Mouse (Mus musculus) brain, embryonic 14.5 days (tissue): ENCODE data around the gene Prkcz. TPM values are rescaled to one million over a fixed set of nuclear protein-coding genes. Genes with fewer than 3 reads are reported as not detected.

Experiments
- DNase-seq: peaks from one replicate; pipeline ENCODE4 v3.0.0-alpha.2; 2011; ENCODE audit warnings: low read depth
- CTCF ChIP-seq: fragments of 200-500 bp; IDR thresholded peaks from 2 replicates; pipeline ENCODE4 v1.5.1; 2012; ENCODE audit warnings: inconsistent platforms, mild to moderate bottlenecking, moderate library complexity, borderline replicate concordance; ENCODE audit not compliant: insufficient read depth, insufficient read length; ENCODE audit errors: extremely low read depth
- POLR2A ChIP-seq: fragments of 200-500 bp; IDR thresholded peaks from 2 replicates; pipeline ENCODE4 v1.6.1; 2012; ENCODE audit warnings: mild to moderate bottlenecking, inconsistent platforms, borderline replicate concordance; ENCODE audit not compliant: poor library complexity, insufficient read depth, insufficient read length, severe bottlenecking; ENCODE audit errors: extremely low read depth
- polyA plus RNA-seq: library from polyadenylated mRNA; depleted of rRNA; stranded (reverse); fragments of >200 nt; gene quantifications from 2 replicates; pipeline ENCODE4 v1.2.3, GENCODE M21; 2012

The Prkcz gene
- polyA plus RNA-seq, 1 experiment: 80.3 TPM

GRCm38 (mm10) chr4:155301965-155302364 lies 59.2 kb downstream of the Prkcz start:
- no peak for DNase-seq
- TF ChIP-seq POLR2A (no peak), CTCF (no peak)

DNA sequence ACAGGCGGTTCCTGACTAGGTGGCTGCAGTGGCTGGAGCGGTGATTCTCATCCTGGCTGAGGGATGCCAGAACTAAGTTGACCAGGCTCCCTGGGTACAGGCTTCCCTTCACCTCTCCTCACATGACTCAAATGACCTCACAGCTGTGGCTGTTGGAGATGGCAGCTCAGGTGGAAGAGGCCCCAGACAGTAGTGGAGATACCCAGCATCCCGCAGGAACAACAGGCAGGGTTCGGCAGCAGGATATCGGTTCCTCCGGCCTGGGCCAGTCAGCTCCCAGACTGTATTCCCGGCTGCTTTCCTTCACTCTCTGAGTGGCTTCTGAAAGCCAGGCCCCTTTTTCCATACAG lies 60.1 kb downstream of the Prkcz start:
- DNase-seq: no peak
- TF ChIP-seq POLR2A (no peak), CTCF (no peak)

- TF ChIP-seq POLR2A (no peak), CTCF (no peak)
- DNase-seq: no peak
These were observed 60.6 kb downstream of the Prkcz start for GRCm38 (mm10) chr4:155300421-155301097.

- no peak for DNase-seq
- TF ChIP-seq CTCF: no peak
- no peak for TF ChIP-seq POLR2A
These were observed 62.3 kb downstream of the Prkcz start for GRCm38 (mm10) chr4:155298826-155299225.

- no peak for TF ChIP-seq POLR2A
- peak; percentile 33; the same call in 1 of the 2 replicates for TF ChIP-seq CTCF
- no peak for DNase-seq
These were observed 64.1 kb downstream of the Prkcz start for GRCm38 (mm10) chr4:155297057-155297456.

DNA sequence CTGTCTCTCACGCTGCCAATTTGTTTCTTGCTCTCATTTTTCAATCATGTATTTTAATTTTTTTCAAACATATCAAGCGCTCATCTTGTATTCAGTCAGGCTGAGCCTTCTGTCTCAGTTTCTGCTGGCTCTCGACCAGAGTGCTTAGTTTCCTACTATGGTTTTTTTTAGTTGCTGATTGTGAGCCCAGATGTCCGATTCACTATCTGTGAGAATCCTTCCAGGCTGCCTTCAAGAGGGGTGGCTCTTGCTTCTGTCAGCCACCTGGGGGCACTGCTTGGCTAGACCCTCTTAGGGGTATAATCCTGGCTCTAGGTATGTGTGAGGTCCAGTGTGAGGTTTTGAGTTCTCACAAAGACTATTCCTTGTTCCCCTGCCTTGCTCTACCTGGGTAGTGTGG lies 65.2 kb downstream of the Prkcz start:
- TF ChIP-seq CTCF (peak; percentile 8; the same call in 1 of the 2 replicates), POLR2A (no peak)
- peak; percentile 83 for DNase-seq

GRCm38 (mm10) chr4:155295026-155295590 lies 66.1 kb downstream of the Prkcz start:
- no peak for DNase-seq
- TF ChIP-seq CTCF (no peak), POLR2A (no peak)

GRCm38 (mm10) chr4:155294381-155294780 lies 66.8 kb downstream of the Prkcz start:
- no peak for DNase-seq
- no peak for TF ChIP-seq CTCF
- TF ChIP-seq POLR2A: no peak

DNA sequence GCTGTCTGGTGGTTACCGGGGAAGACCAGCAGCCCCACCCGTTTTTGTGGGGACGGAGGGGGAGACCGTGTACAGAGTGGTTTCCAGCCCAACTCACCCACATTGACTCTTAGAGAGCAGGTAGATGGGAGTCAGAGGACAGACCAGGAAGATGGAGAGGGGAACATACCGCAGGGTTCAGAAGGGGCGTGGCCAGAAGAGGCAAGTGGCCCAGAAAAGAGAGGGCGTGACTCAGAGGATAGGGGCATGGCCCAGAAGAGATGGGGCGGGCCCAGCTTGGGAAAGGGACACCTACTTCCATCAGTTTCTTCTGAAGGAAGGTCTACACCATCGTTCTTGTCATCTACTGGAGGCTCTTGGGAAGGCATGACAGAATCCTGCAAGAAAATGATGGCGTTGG lies 68.3 kb downstream of the Prkcz start:
- DNase-seq: no peak
- TF ChIP-seq CTCF (no peak), POLR2A (no peak)

GRCm38 (mm10) chr4:155290045-155290444 lies 71.1 kb downstream of the Prkcz start:
- DNase-seq: no peak
- TF ChIP-seq CTCF (no peak), POLR2A (no peak)

GRCm38 (mm10) chr4:155288586-155288985 lies 72.6 kb downstream of the Prkcz start:
- DNase-seq: no peak
- TF ChIP-seq POLR2A (no peak), CTCF (no peak)

GRCm38 (mm10) chr4:155287713-155288112 lies 73.4 kb downstream of the Prkcz start:
- DNase-seq: no peak
- TF ChIP-seq CTCF: no peak
- no peak for TF ChIP-seq POLR2A
